Mouse (Mus musculus) CH12.LX (cell line): ENCODE measurements at regions not wholly inside any gene's neighbourhood (a gene's known extent, or its start where the extent isn't known, plus 50 kb on each side); places are given as distances from the start of the nearest gene placed in this dataset.

Experiments
- DNase-seq: peaks from one replicate; pipeline ENCODE4 v3.0.0-alpha.2; 2013; ENCODE audit errors: extremely low read depth
- H3K27ac ChIP-seq: 2 replicates; pipeline ENCODE4 v1.5.1; 2012; ENCODE audit warnings: low read depth, mild to moderate bottlenecking, control low read depth, moderate library complexity; ENCODE audit not compliant: insufficient read depth
- H3K27me3 ChIP-seq: replicated peaks from 2 replicates; pipeline ENCODE3; 2012; ENCODE audit warnings: inconsistent platforms
- H3K36me3 ChIP-seq, 2 experiments: replicated peaks in 1 of 2; 2 replicates each; pipeline versions ENCODE3 to v1.6.1; 2012; ENCODE audit warnings: inconsistent platforms in 1 of 2, low read length in 1 of 2, mild to moderate bottlenecking in 1 of 2, mixed read lengths in 1 of 2, moderate library complexity in 1 of 2; ENCODE audit not compliant: control insufficient read depth in 1 of 2, insufficient read depth in 1 of 2
- H3K4me1 ChIP-seq, 2 experiments: 2 replicates each; pipeline ENCODE4 v1.6.1; 2012; ENCODE audit warnings: inconsistent platforms in 1 of 2, moderate library complexity in 1 of 2; ENCODE audit not compliant: insufficient read depth in 2 of 2, control insufficient read depth in 1 of 2
- H3K4me2 ChIP-seq: 2 replicates; pipeline ENCODE4 v1.6.1; 2012; ENCODE audit warnings: low read depth, mild to moderate bottlenecking, control low read depth; ENCODE audit not compliant: poor library complexity, insufficient read depth, severe bottlenecking
- H3K4me3 ChIP-seq, 3 experiments: fragments of 150-350 bp in 1 of 3; sonication (generic) in 1 of 3; replicated peaks in 1 of 3; 2 replicates each; pipeline versions ENCODE3 to v1.5.1; 2011 to 2012; ENCODE audit warnings: low read depth in 2 of 3, low read length in 2 of 3, mild to moderate bottlenecking in 2 of 3, moderate library complexity in 2 of 3, control low read depth in 1 of 3, improper control_type of control experiment in 1 of 3, inconsistent platforms in 1 of 3, mixed read lengths in 1 of 3; ENCODE audit not compliant: poor library complexity in 1 of 3
- H3K79me2 ChIP-seq: replicated peaks from 2 replicates; pipeline ENCODE4 v1.6.1; 2012; ENCODE audit warnings: mild to moderate bottlenecking, moderate library complexity; ENCODE audit not compliant: control insufficient read depth, poor library complexity, insufficient read depth, severe bottlenecking; ENCODE audit errors: extremely low read depth
- H3K9ac ChIP-seq: 2 replicates; pipeline ENCODE4 v1.6.1; 2012; ENCODE audit warnings: low read depth, mild to moderate bottlenecking, control low read depth, moderate library complexity; ENCODE audit not compliant: insufficient read depth
- H3K9me3 ChIP-seq: replicated peaks from 2 replicates; pipeline ENCODE3; 2012; ENCODE audit warnings: low read length, inconsistent platforms, mixed read lengths
- BHLHE40 ChIP-seq: IDR thresholded peaks from 2 replicates; pipeline ENCODE4 v1.6.1; 2011; ENCODE audit warnings: mild to moderate bottlenecking, low read depth, low read length, improper control_type of control experiment
- CHD1 ChIP-seq: IDR thresholded peaks from 2 replicates; pipeline ENCODE4 v1.6.1; 2012; ENCODE audit warnings: low read depth, low read length, improper control_type of control experiment, inconsistent platforms
- E2F4 ChIP-seq: IDR thresholded peaks from 2 replicates; pipeline ENCODE4 v1.6.1; 2011; ENCODE audit warnings: low read depth, low read length, improper control_type of control experiment; ENCODE audit not compliant: insufficient replicate concordance
- ELF1 ChIP-seq: IDR thresholded peaks from 2 replicates; pipeline ENCODE4 v1.6.1; 2014; ENCODE audit warnings: low read depth, mild to moderate bottlenecking, inconsistent platforms, low read length, improper control_type of control experiment
- EP300 ChIP-seq: IDR thresholded peaks from 2 replicates; pipeline ENCODE4 v1.6.1; 2011; ENCODE audit warnings: low read length, improper control_type of control experiment
- GABPA ChIP-seq: IDR thresholded peaks from 2 replicates; pipeline ENCODE4 v1.6.1; 2012; ENCODE audit warnings: low read depth, low read length, improper control_type of control experiment, inconsistent platforms; ENCODE audit not compliant: insufficient replicate concordance
- HCFC1 ChIP-seq: IDR thresholded peaks from 2 replicates; pipeline ENCODE4 v1.6.1; 2012; ENCODE audit warnings: low read depth, mild to moderate bottlenecking, inconsistent platforms, low read length, improper control_type of control experiment
- KAT2A ChIP-seq: IDR thresholded peaks from 2 replicates; pipeline ENCODE4 v1.6.1; 2012; ENCODE audit warnings: low read length, improper control_type of control experiment, inconsistent platforms; ENCODE audit not compliant: insufficient replicate concordance
- MAX ChIP-seq: IDR thresholded peaks from 2 replicates; pipeline ENCODE4 v1.6.1; 2011; ENCODE audit warnings: low read length, improper control_type of control experiment
- MAZ ChIP-seq: IDR thresholded peaks from 2 replicates; pipeline ENCODE4 v1.6.1; 2012; ENCODE audit warnings: low read depth, mild to moderate bottlenecking, inconsistent platforms, low read length, improper control_type of control experiment, moderate library complexity
- MEF2A ChIP-seq: IDR thresholded peaks from 2 replicates; pipeline ENCODE4 v1.6.1; 2014; ENCODE audit warnings: low read depth, mild to moderate bottlenecking, inconsistent platforms, low read length, improper control_type of control experiment, borderline replicate concordance
- MXI1 ChIP-seq: IDR thresholded peaks from 2 replicates; pipeline ENCODE4 v1.6.1; 2011; ENCODE audit warnings: mild to moderate bottlenecking, low read depth, low read length, improper control_type of control experiment
- MYC ChIP-seq: IDR thresholded peaks from 2 replicates; pipeline ENCODE4 v1.6.1; 2011; ENCODE audit warnings: low read depth, mild to moderate bottlenecking, improper control_type of control experiment, low read length
- NELFE ChIP-seq: IDR thresholded peaks from 2 replicates; pipeline ENCODE4 v1.6.1; 2011; ENCODE audit warnings: low read depth, low read length, improper control_type of control experiment
- NRF1 ChIP-seq: IDR thresholded peaks from 2 replicates; pipeline ENCODE4 v1.6.1; 2014; ENCODE audit warnings: low read depth, mild to moderate bottlenecking, inconsistent platforms, low read length, improper control_type of control experiment, moderate library complexity
- PAX5 ChIP-seq: IDR thresholded peaks from 2 replicates; pipeline ENCODE4 v1.6.1; 2012; ENCODE audit warnings: low read length, inconsistent platforms, mixed read lengths
- POLR2A ChIP-seq: IDR thresholded peaks from 2 replicates; pipeline ENCODE4 v1.6.1; 2011; ENCODE audit warnings: low read depth, mild to moderate bottlenecking, improper control_type of control experiment, low read length
- RAD21 ChIP-seq: IDR thresholded peaks from 2 replicates; pipeline ENCODE4 v1.6.1; 2011; ENCODE audit warnings: low read depth, mild to moderate bottlenecking, low read length, improper control_type of control experiment, moderate library complexity
- RCOR1 ChIP-seq: conservative IDR thresholded peaks from 2 replicates; pipeline ENCODE4 v1.6.1; 2012; ENCODE audit warnings: low read depth, mild to moderate bottlenecking, inconsistent platforms, low read length, improper control_type of control experiment
- SIN3A ChIP-seq: IDR thresholded peaks from 2 replicates; pipeline ENCODE4 v1.6.1; 2012; ENCODE audit warnings: low read length, improper control_type of control experiment, inconsistent platforms
- SMC3 ChIP-seq: IDR thresholded peaks from 2 replicates; pipeline ENCODE4 v1.6.1; 2011; ENCODE audit warnings: low read depth, low read length, improper control_type of control experiment
- TBP ChIP-seq: conservative IDR thresholded peaks from 2 replicates; pipeline ENCODE4 v1.6.1; 2011; ENCODE audit warnings: low read depth, low read length, improper control_type of control experiment
- ZC3H11A ChIP-seq: IDR thresholded peaks from 2 replicates; pipeline ENCODE4 v1.6.1; 2012; ENCODE audit warnings: low read depth, mild to moderate bottlenecking, inconsistent platforms, low read length, improper control_type of control experiment
- ZMIZ1 ChIP-seq: IDR thresholded peaks from 2 replicates; pipeline ENCODE4 v1.6.1; 2012; ENCODE audit warnings: low read depth, mild to moderate bottlenecking, inconsistent platforms, low read length, improper control_type of control experiment
- dilution Hi-C: fragments of 300-500 bp; cut with MboI; formaldehyde crosslinking; loops from 2 replicates; pipeline ENCODE4 v1.14.3; 2020; ENCODE audit warnings: low sequenced_read_pairs; ENCODE audit not compliant: extremely low pct_unique_long_range_greater_than_20kb, extremely low pct_ligation_motif_present
- in situ Hi-C: fragments of 300-500 bp; cut with MboI; formaldehyde crosslinking; loops from 3 replicates; pipeline ENCODE4 v1.14.3; 2019; ENCODE audit warnings: low sequenced_read_pairs, low pct_ligation_motif_present, low pct_unique_long_range_greater_than_20kb, mixed read lengths

GRCm38 (mm10) chr17:16372976-16373375 is 542.1 kb upstream of the Rgmb start:
- Histone ChIP-seq H3K9ac (no peak overlapping the region), H3K9me3 (no peaks in the 10 kb centered on the region), H3K4me3 (no peak overlapping the region), H3K27ac (no peak overlapping the region), H3K4me2 (no peak overlapping the region), H3K36me3 (no peaks in the 10 kb centered on the region), H3K79me2 (no peaks in the 10 kb centered on the region), H3K4me1 (no peaks in the 10 kb centered on the region), H3K27me3 (no peaks in the 10 kb centered on the region)
- in situ Hi-C loops (no loop called here), dilution Hi-C loops (no loop called here)
- no peak for DNase-seq
- TF ChIP-seq BHLHE40 (no peak), KAT2A (no peak), RAD21 (no peak), GABPA (no peak), HCFC1 (no peak), TBP (no peak), MAZ (no peak), MXI1 (no peak), ZMIZ1 (no peak), SIN3A (no peak)

DNA sequence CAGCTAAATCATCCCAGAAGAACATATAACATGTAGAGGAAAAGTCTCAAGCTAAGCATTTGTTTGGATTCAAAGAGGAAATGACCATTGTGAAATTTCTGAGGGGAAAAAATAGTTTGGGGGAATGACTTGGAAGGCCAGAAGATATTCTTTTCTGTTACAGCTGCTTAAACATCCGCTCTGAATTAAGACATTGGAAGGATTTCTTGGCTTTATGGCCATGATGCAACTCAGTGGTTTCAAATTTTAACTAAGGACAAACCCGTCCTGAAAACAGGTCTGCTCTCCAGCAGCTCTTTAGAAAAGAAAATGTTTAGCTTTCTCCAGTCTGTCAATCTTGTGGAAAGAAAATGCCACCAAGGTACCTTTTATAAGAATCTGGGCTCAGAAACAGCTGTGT is 513.2 kb upstream of the Rgmb start:
- Histone ChIP-seq H3K4me3 (no peak overlapping the region), H3K79me2 (no peaks in the 10 kb centered on the region), H3K27ac (no peak overlapping the region), H3K9me3 (no peaks in the 10 kb centered on the region), H3K36me3 (no peaks in the 10 kb centered on the region), H3K4me1 (peaks cover 0 to 9% of the 10 kb centered on the region in 2 experiments; a peak in 1 of 4 replicates), H3K9ac (no peak overlapping the region), H3K4me2 (no peak overlapping the region), H3K27me3 (no peaks in the 10 kb centered on the region)
- DNase-seq = no peak
- TF ChIP-seq E2F4 = no peak
- no peak for TF ChIP-seq NRF1
- no peak for TF ChIP-seq POLR2A
- no peak for TF ChIP-seq SIN3A
- no peak for TF ChIP-seq MAX
- TF ChIP-seq CHD1 = no peak
- no peak for TF ChIP-seq BHLHE40
- no peak for TF ChIP-seq NELFE
- no peak for TF ChIP-seq MEF2A
- no peak for TF ChIP-seq EP300
- no peak for TF ChIP-seq ZC3H11A
- no peak for TF ChIP-seq SMC3
- TF ChIP-seq ELF1 = no peak
- TF ChIP-seq MYC = no peak
- TF ChIP-seq RCOR1 = no peak
- no peak for TF ChIP-seq ZMIZ1
- TF ChIP-seq MXI1 = no peak
- TF ChIP-seq PAX5 = no peak
- TF ChIP-seq HCFC1 = no peak
- TF ChIP-seq TBP = no peak
- in situ Hi-C loops = no loop called here
- dilution Hi-C loops = no loop called here
